ENCODE assay signal across 8 mouse cellular contexts in genomic region chr19:4333791-4334190, GRCm38 (mm10). TPM values are rescaled to one million over a fixed set of nuclear protein-coding genes. Genes with fewer than 3 reads are reported as not detected.
DNase-seq lines count a peak whose midpoint lies in the region; ATAC-seq and TF ChIP-seq lines count a peak whose summit lies in the region.

No protein-coding gene starts in this region.

- H3K4me1 ChIP-seq in E14TG2a.4 (replicated peaks; ENCODE audit: low read depth, low read length) = peaks cover 63% of the 10 kb centered on the region
- H3K4me1 ChIP-seq in forebrain, embryonic 12.5 days = peaks cover 29% of the 10 kb centered on the region
- H3K4me1 ChIP-seq in heart, postnatal 0 days (ENCODE audit: control insufficient read depth, insufficient read depth) = peaks cover 26% of the 10 kb centered on the region
- H3K4me1 ChIP-seq in liver, embryonic 16.5 days (ENCODE audit: control insufficient read depth, low read depth, low read length) = peaks cover 27% of the 10 kb centered on the region
- H3K4me1 ChIP-seq in neural tube, embryonic 13.5 days (replicated peaks) = peaks cover 36% of the 10 kb centered on the region
- peaks cover 13% of the 10 kb centered on the region for H3K4me1 ChIP-seq in testis, adult 2 months (ENCODE audit: control insufficient read depth, insufficient read depth, low read length)

- H3K27ac ChIP-seq in forebrain, embryonic 12.5 days = peak overlapping the region; percentile 93
- peak overlapping the region; percentile 91 for H3K27ac ChIP-seq in heart, postnatal 0 days (ENCODE audit: low read depth)
- peak overlapping the region; percentile 84 for H3K27ac ChIP-seq in liver, embryonic 16.5 days (ENCODE audit: low read length)
- peak overlapping the region; percentile 92 for H3K27ac ChIP-seq in neural tube, embryonic 13.5 days (replicated peaks)
- H3K27ac ChIP-seq in testis, adult 2 months (ENCODE audit: control insufficient read depth, insufficient read depth, low read depth, low read length) = peak overlapping the region; percentile 84

- peak overlapping the region; percentile 82 for H3K9ac ChIP-seq in forebrain, embryonic 12.5 days
- H3K9ac ChIP-seq in heart, postnatal 0 days (replicated peaks; ENCODE audit: low read depth, low read length) = peak overlapping the region; percentile 75
- H3K9ac ChIP-seq in liver, embryonic 16.5 days (ENCODE audit: low read depth, low read length) = peak overlapping the region; percentile 72
- H3K9ac ChIP-seq in neural tube, embryonic 13.5 days = peak overlapping the region; percentile 83

- H3K4me2 ChIP-seq in forebrain, embryonic 12.5 days = peak overlapping the region; percentile 87
- peak overlapping the region; percentile 90 for H3K4me2 ChIP-seq in heart, postnatal 0 days (ENCODE audit: low read depth, low read length)
- peak overlapping the region; percentile 88 for H3K4me2 ChIP-seq in liver, embryonic 16.5 days (ENCODE audit: low read depth, low read length)
- peak overlapping the region; percentile 89 for H3K4me2 ChIP-seq in neural tube, embryonic 13.5 days

- TF ChIP-seq EP300 in heart, postnatal 0 days (IDR thresholded peaks at IDR 0.05; ENCODE audit: low read depth) = peak; percentile 42; the same call in 1 of the 2 replicates

- H3K36me3 ChIP-seq in E14TG2a.4 (ENCODE audit: insufficient read depth, low read length) = peaks cover 48% of the 10 kb centered on the region
- H3K36me3 ChIP-seq in forebrain, embryonic 12.5 days (replicated peaks) = peaks cover 34% of the 10 kb centered on the region
- H3K36me3 ChIP-seq in heart, postnatal 0 days (replicated peaks; ENCODE audit: control insufficient read depth, insufficient read depth, low read length) = peaks cover 20% of the 10 kb centered on the region
- H3K36me3 ChIP-seq in liver, embryonic 16.5 days (ENCODE audit: control insufficient read depth, insufficient read depth) = peaks cover 11% of the 10 kb centered on the region
- peaks cover 26% of the 10 kb centered on the region for H3K36me3 ChIP-seq in neural tube, embryonic 13.5 days
- peaks cover under 1% of the 10 kb centered on the region; the same call in 1 of the 2 replicates for H3K36me3 ChIP-seq in testis, adult 2 months (ENCODE audit: control insufficient read depth, insufficient read depth, low read length)

- WGBS in forebrain, embryonic 12.5 days = under 1% methylated on average over 16 of the region's 16 CpGs
- WGBS in heart, postnatal 0 days = 0% methylated on average over 16 of the region's 16 CpGs
- WGBS in liver, embryonic 16.5 days (ENCODE audit: insufficient replicate concordance) = under 1% methylated on average over 16 of the region's 16 CpGs
- 0% methylated on average over 16 of the region's 16 CpGs for WGBS in neural tube, embryonic 13.5 days

- H3K4me3 ChIP-seq in E14TG2a.4 (replicated peaks; ENCODE audit: low read length) = peak overlapping the region; percentile 86
- H3K4me3 ChIP-seq in forebrain, embryonic 12.5 days (replicated peaks) = peak overlapping the region; percentile 63
- peak overlapping the region; percentile 68 for H3K4me3 ChIP-seq in heart, postnatal 0 days (ENCODE audit: low read depth, low read length)
- H3K4me3 ChIP-seq in liver, embryonic 16.5 days (ENCODE audit: low read depth, low read length) = peak overlapping the region; percentile 68
- H3K4me3 ChIP-seq in neural tube, embryonic 13.5 days = peak overlapping the region; percentile 52
- H3K4me3 ChIP-seq in testis, adult 2 months (ENCODE audit: control insufficient read depth, low read depth, low read length) = peak overlapping the region; percentile 79

- no peaks in the 10 kb centered on the region for H3K27me3 ChIP-seq in E14TG2a.4 (ENCODE audit: insufficient read depth, low read length)
- H3K27me3 ChIP-seq in forebrain, embryonic 12.5 days = no peaks in the 10 kb centered on the region
- H3K27me3 ChIP-seq in heart, postnatal 0 days (ENCODE audit: control insufficient read depth, insufficient read depth, low read length) = no peaks in the 10 kb centered on the region
- no peaks in the 10 kb centered on the region for H3K27me3 ChIP-seq in liver, embryonic 16.5 days (ENCODE audit: control insufficient read depth, insufficient read depth, low read depth, low read length)
- H3K27me3 ChIP-seq in neural tube, embryonic 13.5 days = no peaks in the 10 kb centered on the region
- no peaks in the 10 kb centered on the region for H3K27me3 ChIP-seq in testis, adult 2 months (ENCODE audit: control insufficient read depth, insufficient read depth, low read length)

- ATAC-seq in forebrain, embryonic 12.5 days (ENCODE audit: low FRiP score) = peak; percentile 97
- ATAC-seq in heart, postnatal 0 days (ENCODE audit: insufficient read depth, low read depth) = peak; percentile 99
- peak; percentile 98 for ATAC-seq in liver, embryonic 16.5 days (ENCODE audit: low read depth)
- peak; percentile 99 for ATAC-seq in neural tube, embryonic 13.5 days (ENCODE audit: low read depth)

- TF ChIP-seq POLR2A in testis, adult 2 months (IDR thresholded peaks at IDR 0.05; ENCODE audit: control insufficient read depth, low read depth, low read length) = peak; percentile 63

- no peaks in the 10 kb centered on the region for H3K9me3 ChIP-seq in E14TG2a.4 (ENCODE audit: low read length)
- H3K9me3 ChIP-seq in forebrain, embryonic 12.5 days = no peaks in the 10 kb centered on the region
- H3K9me3 ChIP-seq in heart, postnatal 0 days (replicated peaks; ENCODE audit: control insufficient read depth, low read length) = no peaks in the 10 kb centered on the region
- H3K9me3 ChIP-seq in liver, embryonic 16.5 days (replicated peaks; ENCODE audit: control insufficient read depth, low read length) = no peaks in the 10 kb centered on the region
- H3K9me3 ChIP-seq in neural tube, embryonic 13.5 days = no peaks in the 10 kb centered on the region

- DNase-seq in c-Kit-positive CD71-positive TER-119-positive erythroid progenitor cells, embryonic 14.5 days (ENCODE audit: low spot score) = peak; percentile 78
- DNase-seq in heart, postnatal 0 days (ENCODE audit: low spot score) = peak; percentile 99
- DNase-seq in kidney, postnatal 4 days = peak; percentile 94 to 96

- no peak for TF ChIP-seq CTCF in E14TG2a.4 (conservative IDR thresholded peaks at IDR 0.05; ENCODE audit: low read length)
- TF ChIP-seq CTCF in heart, postnatal 0 days (IDR thresholded peaks at IDR 0.05; ENCODE audit: low read depth) = 0 out of 2 replicates have a peak, but pooled peaks have one; percentile 7
- no peak for TF ChIP-seq CTCF in testis, adult 2 months (IDR thresholded peaks at IDR 0.05; ENCODE audit: control insufficient read depth, insufficient read depth, insufficient replicate concordance, low read depth, low read length)

RNA-seq across cellular contexts. Expression of gene Grk2, which starts 27.8 kb away (rescaled TPM):
- 18.7 and 19.0 TPM in 2 replicates for polyA plus RNA-seq in forebrain, embryonic 12.5 days (2016; fragmentation: Nextera tagmentation; extraction: Ambion mirVana)
- 50.4 and 50.6 TPM in 2 replicates for total RNA-seq in heart, postnatal 0 days (2014; rRNA removed; ENCODE audit: low replicate concordance)
- 6.9 and 7.8 TPM in 2 replicates for polyA plus RNA-seq in heart, postnatal 0 days (2015; fragmentation: Nextera tagmentation; extraction: Ambion mirVana)
- polyA plus RNA-seq in liver, embryonic 16.5 days (2015; fragmentation: Nextera tagmentation; extraction: Ambion mirVana) = 7.8 and 9.5 TPM in 2 replicates
- polyA plus RNA-seq in neural tube, embryonic 13.5 days (2015; fragmentation: Nextera tagmentation; extraction: Ambion mirVana) = 22.3 and 25.5 TPM in 2 replicates
- 10.7 and 12.0 TPM in 2 replicates for polyA plus RNA-seq in testis, adult 2 months (2012; rRNA removed)

RNA-seq across cellular contexts. Expression of gene Ankrd13d, which starts 50.9 kb away (rescaled TPM):
- polyA plus RNA-seq in forebrain, embryonic 12.5 days (2016; fragmentation: Nextera tagmentation; extraction: Ambion mirVana) = 12.6 and 14.2 TPM in 2 replicates
- total RNA-seq in heart, postnatal 0 days (2014; rRNA removed; ENCODE audit: low replicate concordance) = 2.1 and 2.3 TPM in 2 replicates
- 0.40 and 0.41 TPM in 2 replicates for polyA plus RNA-seq in heart, postnatal 0 days (2015; fragmentation: Nextera tagmentation; extraction: Ambion mirVana)
- polyA plus RNA-seq in liver, embryonic 16.5 days (2015; fragmentation: Nextera tagmentation; extraction: Ambion mirVana) = 1.1 and 1.2 TPM in 2 replicates
- polyA plus RNA-seq in neural tube, embryonic 13.5 days (2015; fragmentation: Nextera tagmentation; extraction: Ambion mirVana) = 29.8 and 33.1 TPM in 2 replicates
- 4.3 and 6.1 TPM in 2 replicates for polyA plus RNA-seq in testis, adult 2 months (2012; rRNA removed)

Comparison
In these comparisons a context has a peak if more than half of its experiments do, and no peak if none do; other contexts are left out.
1. Peak in every context shown above with its lines: DNase-seq, ATAC-seq, H3K4me3 ChIP-seq and H3K27ac ChIP-seq.